Mouse (Mus musculus) megakaryocyte, embryonic 14.5 days (primary cell): ENCODE results near the gene Grwd1.

ENCODE experiments used
- FLI1 ChIP-seq: IDR thresholded peaks from 2 replicates; pipeline ENCODE4 v1.6.1; 2012; ENCODE audit warnings: low read length, inconsistent platforms, mixed read lengths
- GATA1 ChIP-seq: IDR thresholded peaks from 3 replicates; pipeline ENCODE4 v1.6.1; 2012; ENCODE audit warnings: mixed read lengths, low read length, inconsistent platforms, borderline replicate concordance

DNA sequence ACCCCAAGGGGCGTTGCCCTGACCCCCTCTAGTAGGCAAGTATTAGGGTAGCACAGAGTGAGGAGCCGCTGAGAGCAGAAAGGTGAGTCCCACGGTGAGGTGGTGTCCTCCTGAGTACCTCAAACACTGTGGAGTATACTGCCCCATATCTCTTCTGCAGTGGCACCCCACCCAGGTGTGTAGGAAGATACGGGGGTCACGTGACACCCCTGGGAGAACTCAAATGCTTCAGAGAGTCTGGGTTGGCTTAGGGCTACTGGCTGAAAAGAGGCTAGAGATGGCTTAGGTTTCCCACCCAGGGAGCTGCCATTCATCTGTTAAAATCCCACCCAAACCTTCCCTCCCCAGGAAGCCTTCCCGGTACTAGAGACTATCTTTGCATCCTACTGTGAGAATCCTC is 33.8 kb downstream of the Grwd1 start:
- TF ChIP-seq GATA1 (no peak), FLI1 (no peak)
